Mouse (Mus musculus): ENCODE measurements around the gene Syk. TPM values are rescaled to one million over a fixed set of nuclear protein-coding genes. Genes with fewer than 3 reads are reported as not detected.

Gene Syk
- polyA plus RNA-seq, 1 experiment from 2014 or later, result 3.7 TPM

DNA sequence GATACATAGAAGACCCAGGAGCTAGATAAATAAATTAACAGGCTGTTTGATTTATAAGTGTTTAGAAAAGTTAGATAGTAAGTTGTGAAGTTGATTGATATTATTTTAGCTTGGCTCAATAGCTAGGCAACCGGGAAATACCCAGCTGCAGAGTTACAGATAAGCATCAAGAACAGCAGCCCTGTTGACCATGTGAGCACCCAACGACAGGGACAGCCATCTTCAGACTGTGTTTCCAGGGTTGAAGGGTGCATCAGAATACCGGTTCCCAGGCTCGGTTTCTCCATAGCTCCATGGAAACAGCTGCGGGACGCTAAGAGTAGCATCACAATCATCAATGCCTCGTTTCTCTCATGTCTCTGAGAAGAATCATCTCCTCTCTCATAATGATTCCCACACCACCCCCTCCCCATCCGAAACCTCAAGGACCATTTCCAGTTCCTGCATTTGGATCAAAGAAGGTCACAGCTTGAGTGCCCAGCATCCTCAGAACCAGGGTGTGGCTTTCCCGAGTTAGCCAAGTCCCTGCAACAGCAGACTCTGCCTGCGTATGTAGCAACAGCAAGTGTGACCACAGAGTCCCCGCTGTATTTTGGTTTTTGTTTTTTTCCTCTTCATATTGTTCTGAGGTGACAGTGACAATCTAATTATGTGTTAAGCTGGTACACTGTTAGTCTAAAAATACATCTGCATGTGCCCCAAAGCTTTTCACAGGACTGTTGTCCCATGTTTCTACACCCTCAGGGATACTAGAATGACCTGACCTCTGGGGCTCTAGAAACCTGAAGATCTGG is 11.2 kb upstream of the Syk start:
- H3K4me3 ChIP-seq (replicated peaks), result no peak overlapping the region
- 58% methylated on average over 11 of the region's 11 CpGs for WGBS
- H3K9ac ChIP-seq, result no peak overlapping the region
- H3K4me1 ChIP-seq, result no peaks in the 10 kb centered on the region
- ATAC-seq (ENCODE audit: insufficient read depth, low FRiP score, low read depth), result no peak
- no peak overlapping the region for H3K4me2 ChIP-seq
- 0 out of 2 replicates have a peak, but pooled peaks cover 4% of the 10 kb centered on the region for H3K27me3 ChIP-seq (replicated peaks)
- H3K9me3 ChIP-seq, result no peaks in the 10 kb centered on the region
- H3K27ac ChIP-seq, result no peak overlapping the region
- H3K36me3 ChIP-seq, result no peaks in the 10 kb centered on the region

- WGBS, result 69% methylated on average over 9 of the region's 9 CpGs
- H3K9me3 ChIP-seq, result no peaks in the 10 kb centered on the region
- H3K27me3 ChIP-seq (replicated peaks), result 0 out of 2 replicates have a peak, but pooled peaks cover 4% of the 10 kb centered on the region
- H3K4me3 ChIP-seq (replicated peaks), result no peak overlapping the region
- no peak overlapping the region for H3K9ac ChIP-seq
- no peaks in the 10 kb centered on the region for H3K4me1 ChIP-seq
- no peak overlapping the region for H3K27ac ChIP-seq
- H3K36me3 ChIP-seq, result no peaks in the 10 kb centered on the region
- ATAC-seq (ENCODE audit: insufficient read depth, low FRiP score, low read depth), result no peak
- no peak overlapping the region for H3K4me2 ChIP-seq
Measured at GRCm38 (mm10) chr13:52572451-52573446, 10.2 kb upstream of the Syk start.

- Histone ChIP-seq H3K27me3 (replicated peaks) (0 out of 2 replicates have a peak, but pooled peaks cover 4% of the 10 kb centered on the region), H3K9me3 (no peaks in the 10 kb centered on the region), H3K4me2 (no peak overlapping the region), H3K4me1 (no peaks in the 10 kb centered on the region), H3K27ac (no peak overlapping the region), H3K4me3 (replicated peaks) (no peak overlapping the region), H3K9ac (no peak overlapping the region), H3K36me3 (no peaks in the 10 kb centered on the region)
- no peak for ATAC-seq (ENCODE audit: insufficient read depth, low FRiP score, low read depth)
- WGBS, result 77% methylated on average over 2 of the region's 2 CpGs
Measured at GRCm38 (mm10) chr13:52574311-52574710, 8.7 kb upstream of the Syk start.

DNA sequence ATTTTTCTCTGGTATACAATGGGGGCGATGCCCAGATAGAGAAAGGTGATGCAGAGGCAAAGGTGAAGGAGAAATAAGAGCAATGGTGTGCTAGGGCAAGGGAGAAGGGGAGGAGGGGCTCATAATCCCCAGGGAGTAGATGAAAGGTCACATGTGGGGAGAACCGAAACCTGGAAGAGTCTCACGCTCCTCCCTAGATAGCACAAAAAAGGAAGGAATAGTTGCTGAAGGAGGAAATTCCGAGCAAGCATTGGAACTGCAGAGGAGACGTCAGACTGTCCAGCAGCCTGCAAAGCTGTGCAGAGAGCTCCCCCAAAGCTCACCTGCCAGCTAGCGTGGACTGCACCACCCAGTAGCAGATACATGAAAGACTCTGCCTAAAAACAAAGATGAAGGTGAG is 7.5 kb upstream of the Syk start:
- Histone ChIP-seq H3K27ac (no peak overlapping the region), H3K4me3 (replicated peaks) (no peak overlapping the region), H3K9ac (no peak overlapping the region), H3K27me3 (replicated peaks) (0 out of 2 replicates have a peak, but pooled peaks cover 4% of the 10 kb centered on the region), H3K4me2 (no peak overlapping the region), H3K36me3 (no peaks in the 10 kb centered on the region), H3K9me3 (no peaks in the 10 kb centered on the region), H3K4me1 (no peaks in the 10 kb centered on the region)
- 73% methylated on average over 6 of the region's 6 CpGs for WGBS
- ATAC-seq (ENCODE audit: insufficient read depth, low FRiP score, low read depth), result no peak

GRCm38 (mm10) chr13:52576021-52576614 is 6.9 kb upstream of the Syk start:
- H3K27ac ChIP-seq, result no peak overlapping the region
- H3K4me1 ChIP-seq, result no peaks in the 10 kb centered on the region
- H3K9me3 ChIP-seq, result no peaks in the 10 kb centered on the region
- ATAC-seq (ENCODE audit: insufficient read depth, low FRiP score, low read depth), result no peak
- WGBS, result 62% methylated on average over 7 of the region's 7 CpGs
- H3K4me2 ChIP-seq, result no peak overlapping the region
- no peaks in the 10 kb centered on the region for H3K36me3 ChIP-seq
- H3K4me3 ChIP-seq (replicated peaks), result no peak overlapping the region
- H3K27me3 ChIP-seq (replicated peaks), result 0 out of 2 replicates have a peak, but pooled peaks cover 4% of the 10 kb centered on the region
- no peak overlapping the region for H3K9ac ChIP-seq

DNA sequence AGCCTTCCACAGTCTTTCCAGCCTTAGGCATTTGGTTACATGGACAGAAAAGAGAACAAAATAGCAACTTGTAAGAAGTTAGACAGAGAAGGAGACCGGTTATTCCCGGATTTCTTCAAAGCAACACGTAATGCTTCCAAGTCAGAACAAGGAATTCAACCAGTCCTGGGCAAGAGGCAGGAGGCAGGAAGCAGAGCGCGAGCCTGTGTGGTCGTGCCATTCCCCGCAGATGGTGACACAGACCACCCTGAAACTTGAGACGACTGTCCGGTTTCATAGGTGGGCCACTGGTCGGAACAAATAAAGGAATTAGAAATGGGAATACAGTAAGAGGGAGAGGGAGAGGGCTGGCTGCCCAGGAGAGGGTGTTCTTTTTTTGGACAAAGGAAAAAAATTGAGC is 6.1 kb upstream of the Syk start:
- Histone ChIP-seq H3K4me2 (no peak overlapping the region), H3K27ac (no peak overlapping the region), H3K9ac (no peak overlapping the region), H3K9me3 (no peaks in the 10 kb centered on the region), H3K36me3 (no peaks in the 10 kb centered on the region), H3K4me1 (no peaks in the 10 kb centered on the region), H3K27me3 (replicated peaks) (0 out of 2 replicates have a peak, but pooled peaks cover 2% of the 10 kb centered on the region), H3K4me3 (replicated peaks) (no peak overlapping the region)
- WGBS, result 32% methylated on average over 10 of the region's 10 CpGs
- ATAC-seq (ENCODE audit: insufficient read depth, low FRiP score, low read depth), result no peak

GRCm38 (mm10) chr13:52577326-52577920 is 5.5 kb upstream of the Syk start:
- Histone ChIP-seq H3K4me1 (no peaks in the 10 kb centered on the region), H3K27me3 (replicated peaks) (no peaks in the 10 kb centered on the region), H3K36me3 (no peaks in the 10 kb centered on the region), H3K4me3 (replicated peaks) (no peak overlapping the region), H3K9me3 (no peaks in the 10 kb centered on the region), H3K27ac (no peak overlapping the region), H3K4me2 (no peak overlapping the region), H3K9ac (no peak overlapping the region)
- 48% methylated on average over 3 of the region's 3 CpGs for WGBS
- ATAC-seq (ENCODE audit: insufficient read depth, low FRiP score, low read depth), result no peak

- no peaks in the 10 kb centered on the region for H3K9me3 ChIP-seq
- no peak overlapping the region for H3K27ac ChIP-seq
- H3K4me2 ChIP-seq, result no peak overlapping the region
- H3K36me3 ChIP-seq, result no peaks in the 10 kb centered on the region
- no peak overlapping the region for H3K4me3 ChIP-seq (replicated peaks)
- ATAC-seq (ENCODE audit: insufficient read depth, low FRiP score, low read depth), result no peak
- H3K4me1 ChIP-seq, result no peaks in the 10 kb centered on the region
- no peak overlapping the region for H3K9ac ChIP-seq
- 44% methylated on average over 4 of the region's 4 CpGs for WGBS
- H3K27me3 ChIP-seq (replicated peaks), result no peaks in the 10 kb centered on the region
Measured at GRCm38 (mm10) chr13:52577939-52578338, 5.0 kb upstream of the Syk start.

DNA sequence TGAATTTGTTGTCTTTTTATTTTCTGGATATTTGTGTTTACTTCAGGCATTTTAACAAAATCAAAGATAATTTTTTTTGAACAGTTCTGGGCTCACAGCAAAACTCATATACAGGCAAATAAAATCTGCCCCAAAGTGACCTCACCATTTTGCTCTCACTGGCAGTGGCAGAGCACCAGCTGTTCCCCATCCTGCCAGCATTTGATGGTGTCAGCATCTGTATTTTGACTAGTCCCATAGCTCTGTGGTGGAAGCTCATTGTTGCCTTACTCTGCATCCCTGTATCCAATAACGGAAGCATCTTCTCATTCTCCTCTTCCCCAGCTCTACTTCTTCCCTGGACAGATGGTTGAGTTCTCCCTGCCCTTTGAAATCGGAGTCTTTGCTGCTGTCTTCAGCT is 4.2 kb upstream of the Syk start:
- Histone ChIP-seq H3K36me3 (no peaks in the 10 kb centered on the region), H3K9ac (no peak overlapping the region), H3K27me3 (replicated peaks) (no peaks in the 10 kb centered on the region), H3K4me3 (replicated peaks) (no peak overlapping the region), H3K4me1 (no peaks in the 10 kb centered on the region), H3K9me3 (no peaks in the 10 kb centered on the region), H3K27ac (no peak overlapping the region), H3K4me2 (no peak overlapping the region)
- no peak for ATAC-seq (ENCODE audit: insufficient read depth, low FRiP score, low read depth)
- WGBS, result 71% methylated on average over 2 of the region's 2 CpGs

- Histone ChIP-seq H3K27ac (no peak overlapping the region), H3K9ac (no peak overlapping the region)
- WGBS, result 18% methylated on average over 9 of the region's 9 CpGs
Measured at GRCm38 (mm10) chr13:52582506-52582877, 481 bp upstream of the Syk start.

DNA sequence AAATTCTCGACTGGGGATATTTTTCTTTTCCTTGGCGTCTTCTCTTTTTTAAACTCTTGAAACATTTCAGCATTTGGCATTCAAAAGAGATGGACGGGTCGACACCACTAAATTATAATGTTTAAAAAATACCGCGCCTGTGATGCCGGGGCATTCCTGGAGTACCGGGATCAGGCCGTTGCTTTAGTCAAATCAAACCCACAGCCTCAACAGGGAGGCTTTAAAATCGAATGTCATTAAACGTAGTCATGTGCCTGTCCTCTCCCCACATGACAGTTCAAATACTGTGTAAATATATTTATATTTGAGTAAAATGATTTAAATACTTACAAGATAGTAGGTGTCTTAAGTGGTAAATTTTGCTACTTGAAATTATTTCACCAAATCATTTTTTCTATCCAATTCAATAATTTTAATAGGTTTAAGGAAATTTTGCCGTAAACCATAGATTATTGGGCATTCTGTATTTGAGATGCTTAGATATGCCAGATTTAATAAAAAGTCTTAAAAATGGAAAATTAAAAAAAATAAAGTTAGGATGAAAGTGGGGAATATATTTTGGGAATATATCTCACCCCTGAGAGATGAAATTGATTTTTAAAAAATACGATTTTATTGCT is 1.1 kb downstream of the Syk start:
- no peak overlapping the region for H3K27ac ChIP-seq
- no peak for ATAC-seq (ENCODE audit: insufficient read depth, low FRiP score, low read depth)
- H3K4me3 ChIP-seq (replicated peaks), result peak overlapping the region; percentile 66
- H3K9ac ChIP-seq, result no peak overlapping the region
- H3K9me3 ChIP-seq, result no peaks in the 10 kb centered on the region
- no peaks in the 10 kb centered on the region for H3K27me3 ChIP-seq (replicated peaks)
- H3K36me3 ChIP-seq, result no peaks in the 10 kb centered on the region
- peak overlapping the region; percentile 98 for H3K4me2 ChIP-seq
- no peaks in the 10 kb centered on the region for H3K4me1 ChIP-seq
- 22% methylated on average over 13 of the region's 13 CpGs for WGBS

More at GRCm38 (mm10) chr13:52582506-52582877, 481 bp upstream of the Syk start:
- ATAC-seq (ENCODE audit: insufficient read depth, low FRiP score, low read depth), result 0 out of 2 replicates have a peak, but pooled peaks have one; percentile 10
- Histone ChIP-seq H3K27me3 (replicated peaks) (no peaks in the 10 kb centered on the region), H3K4me1 (no peaks in the 10 kb centered on the region), H3K9me3 (no peaks in the 10 kb centered on the region), H3K4me3 (replicated peaks) (peak overlapping the region; percentile 66), H3K4me2 (peak overlapping the region; percentile 98), H3K36me3 (no peaks in the 10 kb centered on the region)
